Mouse (Mus musculus): Measurements from ENCODE around the gene Pik3cd. TPM values are rescaled to one million over a fixed set of nuclear protein-coding genes. Genes with fewer than 3 reads are reported as not detected.
"Not testable (repeated sequence)": the region's sequence is repeated elsewhere in the genome, so short reads cannot be mapped to it uniquely, and the experiment has no call there.

Pik3cd gene
- polyA plus RNA-seq, 1 experiment from 2014 or later, result 19.6 TPM

- ATAC-seq (ENCODE audit: low FRiP score), result no peak
- Histone ChIP-seq H3K9me3 (replicated peaks) (no peaks in the 10 kb centered on the region), H3K9ac (no peak overlapping the region), H3K27me3 (no peaks in the 10 kb centered on the region), H3K36me3 (peaks cover 74% of the 10 kb centered on the region), H3K4me1 (0 out of 2 replicates have a peak, but pooled peaks cover 3% of the 10 kb centered on the region), H3K27ac (no peak overlapping the region), H3K4me3 (no peak overlapping the region), H3K4me2 (replicated peaks) (no peak overlapping the region)
- WGBS, result 96% methylated on average over 9 of the region's 9 CpGs
Measured at GRCm38 (mm10) chr4:149632670-149633307, 69.6 kb downstream of the Pik3cd start.

- 77% methylated on average over 9 of the region's 9 CpGs for WGBS
Measured at GRCm38 (mm10) chr4:149628810-149629209, 73.6 kb downstream of the Pik3cd start.

GRCm38 (mm10) chr4:149628372-149628771, 74.0 kb downstream of the Pik3cd start:
- Histone ChIP-seq H3K4me2 (replicated peaks) (no peak overlapping the region), H3K9ac (no peak overlapping the region), H3K9me3 (replicated peaks) (no peaks in the 10 kb centered on the region), H3K27me3 (no peaks in the 10 kb centered on the region), H3K36me3 (peaks cover 35% of the 10 kb centered on the region), H3K4me1 (peaks cover 13% of the 10 kb centered on the region), H3K27ac (no peak overlapping the region), H3K4me3 (no peak overlapping the region)
- no peak for ATAC-seq (ENCODE audit: low FRiP score)
- 72% methylated on average over 10 of the region's 10 CpGs for WGBS

More at GRCm38 (mm10) chr4:149628810-149629209, 73.6 kb downstream of the Pik3cd start:
- H3K27ac ChIP-seq, result no peak overlapping the region
- H3K9ac ChIP-seq, result no peak overlapping the region
- H3K9me3 ChIP-seq (replicated peaks), result no peaks in the 10 kb centered on the region
- H3K4me3 ChIP-seq, result no peak overlapping the region
- H3K27me3 ChIP-seq, result no peaks in the 10 kb centered on the region
- ATAC-seq (ENCODE audit: low FRiP score), result no peak
- peaks cover 39% of the 10 kb centered on the region for H3K36me3 ChIP-seq
- peaks cover 13% of the 10 kb centered on the region for H3K4me1 ChIP-seq
- H3K4me2 ChIP-seq (replicated peaks), result no peak overlapping the region

- no peak for ATAC-seq (ENCODE audit: low FRiP score)
- Histone ChIP-seq H3K27me3 (no peaks in the 10 kb centered on the region), H3K4me3 (no peak overlapping the region), H3K27ac (peak overlapping the region; percentile 17; the same call in 1 of the 2 replicates), H3K36me3 (peaks cover 22% of the 10 kb centered on the region), H3K9ac (no peak overlapping the region), H3K4me2 (replicated peaks) (0 out of 2 replicates have a peak overlapping the region, but pooled peaks have one; percentile 8), H3K9me3 (replicated peaks) (no peaks in the 10 kb centered on the region), H3K4me1 (peaks cover 15% of the 10 kb centered on the region)
- WGBS, result 45% methylated on average over 17 of the region's 17 CpGs
Measured at GRCm38 (mm10) chr4:149626809-149627208, 75.6 kb downstream of the Pik3cd start.

GRCm38 (mm10) chr4:149623711-149624110, 78.7 kb downstream of the Pik3cd start:
- Histone ChIP-seq H3K4me1 (peaks cover 28% of the 10 kb centered on the region), H3K9me3 (replicated peaks) (no peaks in the 10 kb centered on the region), H3K4me2 (replicated peaks) (no peak overlapping the region), H3K36me3 (peaks cover under 1% of the 10 kb centered on the region; the same call in 1 of the 2 replicates), H3K4me3 (no peak overlapping the region), H3K9ac (no peak overlapping the region), H3K27ac (no peak overlapping the region), H3K27me3 (no peaks in the 10 kb centered on the region)
- no peak for ATAC-seq (ENCODE audit: low FRiP score)
- WGBS, result 88% methylated on average over 5 of the region's 5 CpGs

- H3K27ac ChIP-seq, result peak overlapping the region; percentile 30; the same call in 1 of the 2 replicates
- H3K9me3 ChIP-seq (replicated peaks), result no peaks in the 10 kb centered on the region
- 27% methylated on average over 4 of the region's 4 CpGs for WGBS
- H3K36me3 ChIP-seq, result peaks cover 9% of the 10 kb centered on the region
- H3K4me3 ChIP-seq, result no peak overlapping the region
- H3K4me2 ChIP-seq (replicated peaks), result no peak overlapping the region
- no peak for ATAC-seq (ENCODE audit: low FRiP score)
- no peaks in the 10 kb centered on the region for H3K27me3 ChIP-seq
- H3K9ac ChIP-seq, result no peak overlapping the region
- H3K4me1 ChIP-seq, result peaks cover 16% of the 10 kb centered on the region
Measured at GRCm38 (mm10) chr4:149621286-149621685, 81.1 kb downstream of the Pik3cd start.

GRCm38 (mm10) chr4:149619988-149620387, 82.4 kb downstream of the Pik3cd start:
- Histone ChIP-seq H3K27me3 (no peaks in the 10 kb centered on the region), H3K27ac (no peak overlapping the region), H3K4me1 (peaks cover 15% of the 10 kb centered on the region), H3K4me2 (replicated peaks) (no peak overlapping the region), H3K9me3 (replicated peaks) (peaks cover 3% of the 10 kb centered on the region; the same call in 1 of the 2 replicates), H3K9ac (no peak overlapping the region), H3K36me3 (peaks cover 13% of the 10 kb centered on the region), H3K4me3 (no peak overlapping the region)
- WGBS, result 21% methylated on average over 8 of the region's 8 CpGs
- no peak for ATAC-seq (ENCODE audit: low FRiP score)

- Histone ChIP-seq H3K4me1 (peaks cover 15% of the 10 kb centered on the region), H3K36me3 (peaks cover 18% of the 10 kb centered on the region)
- not testable (repeated sequence) for H3K9ac ChIP-seq; H3K4me3 ChIP-seq; H3K4me2 ChIP-seq (replicated peaks); H3K9me3 ChIP-seq (replicated peaks); H3K27ac ChIP-seq; ATAC-seq (ENCODE audit: low FRiP score); H3K27me3 ChIP-seq
- WGBS, result 80% methylated on average over 3 of the region's 3 CpGs
Measured at GRCm38 (mm10) chr4:149616999-149617398, 85.4 kb downstream of the Pik3cd start.

- Histone ChIP-seq H3K9ac (no peak overlapping the region), H3K9me3 (replicated peaks) (peaks cover 5% of the 10 kb centered on the region; the same call in 1 of the 2 replicates), H3K36me3 (peaks cover 18% of the 10 kb centered on the region), H3K4me2 (replicated peaks) (no peak overlapping the region), H3K27ac (no peak overlapping the region), H3K4me1 (no peaks in the 10 kb centered on the region), H3K4me3 (no peak overlapping the region), H3K27me3 (no peaks in the 10 kb centered on the region)
- 97% methylated on average over 3 of the region's 3 CpGs for WGBS
- ATAC-seq (ENCODE audit: low FRiP score), result no peak
Measured at GRCm38 (mm10) chr4:149614869-149615268, 87.5 kb downstream of the Pik3cd start.

- not testable (repeated sequence) for H3K27me3 ChIP-seq; H3K4me3 ChIP-seq; H3K9me3 ChIP-seq (replicated peaks); ATAC-seq (ENCODE audit: low FRiP score); H3K27ac ChIP-seq; H3K9ac ChIP-seq; H3K4me2 ChIP-seq (replicated peaks)
- H3K36me3 ChIP-seq, result peaks cover 15% of the 10 kb centered on the region
- H3K4me1 ChIP-seq, result peaks cover 10% of the 10 kb centered on the region
- whole genome bisulfite sequencing, result 81% methylated on average over 6 of the region's 6 CpGs
Measured at GRCm38 (mm10) chr4:149613497-149613896, 88.9 kb downstream of the Pik3cd start.

- H3K27ac ChIP-seq, result no peak overlapping the region
- H3K9ac ChIP-seq, result no peak overlapping the region
- H3K9me3 ChIP-seq (replicated peaks), result peaks cover 5% of the 10 kb centered on the region; the same call in 1 of the 2 replicates
- ATAC-seq (ENCODE audit: low FRiP score), result no peak
- H3K4me2 ChIP-seq (replicated peaks), result no peak overlapping the region
- H3K4me1 ChIP-seq, result peaks cover 29% of the 10 kb centered on the region
- no peak overlapping the region for H3K4me3 ChIP-seq
- peaks cover 11% of the 10 kb centered on the region for H3K36me3 ChIP-seq
- H3K27me3 ChIP-seq, result no peaks in the 10 kb centered on the region
- WGBS, result 56% methylated on average over 10 of the region's 10 CpGs
Measured at GRCm38 (mm10) chr4:149611376-149612044, 90.9 kb downstream of the Pik3cd start.

GRCm38 (mm10) chr4:149609256-149610025, 92.9 kb downstream of the Pik3cd start:
- peaks cover 41% of the 10 kb centered on the region for H3K4me1 ChIP-seq
- no peak overlapping the region for H3K4me2 ChIP-seq (replicated peaks)
- no peak overlapping the region for H3K9ac ChIP-seq
- WGBS, result 72% methylated on average over 8 of the region's 8 CpGs
- ATAC-seq (ENCODE audit: low FRiP score), result no peak
- H3K27ac ChIP-seq, result no peak overlapping the region
- H3K9me3 ChIP-seq (replicated peaks), result 0 out of 2 replicates have a peak, but pooled peaks cover 2% of the 10 kb centered on the region
- no peaks in the 10 kb centered on the region for H3K27me3 ChIP-seq
- no peaks in the 10 kb centered on the region for H3K36me3 ChIP-seq
- H3K4me3 ChIP-seq, result no peak overlapping the region

Measured in hindbrain, embryonic 12.5 days (tissue).